Mouse (Mus musculus): Measurements from ENCODE around the gene Hes2. TPM values are rescaled to one million over a fixed set of nuclear protein-coding genes. Genes with fewer than 3 reads are reported as not detected.

The Hes2 gene
- polyA plus RNA-seq, 1 experiment from 2014 or later, result not detected

Other genes starting within 250 kb of the Hes2 start
- gene Dnajc11, start 225.2 kb upstream of the Hes2 start, polyA plus RNA-seq (2015; fragmentation: Nextera tagmentation; extraction: Ambion mirVana), result 77.0 and 89.2 TPM in 2 replicates
- gene Thap3, start 169.9 kb upstream of the Hes2 start, polyA plus RNA-seq (2015; fragmentation: Nextera tagmentation; extraction: Ambion mirVana), result 39.6 and 40.6 TPM in 2 replicates
- 17.6 and 19.4 TPM in 2 replicates for gene Phf13, start 162.6 kb upstream of the Hes2 start, polyA plus RNA-seq (2015; fragmentation: Nextera tagmentation; extraction: Ambion mirVana)
- gene Klhl21, start 150.1 kb upstream of the Hes2 start, polyA plus RNA-seq (2015; fragmentation: Nextera tagmentation; extraction: Ambion mirVana), result 2.7 and 3.0 TPM in 2 replicates
- 18.5 and 25.2 TPM in 2 replicates for gene Zbtb48, start 131.2 kb upstream of the Hes2 start, polyA plus RNA-seq (2015; fragmentation: Nextera tagmentation; extraction: Ambion mirVana)
- gene Tas1r1, start 120.3 kb upstream of the Hes2 start, polyA plus RNA-seq (2015; fragmentation: Nextera tagmentation; extraction: Ambion mirVana), result 0.53 and 0.83 TPM in 2 replicates
- 22.5 and 25.8 TPM in 2 replicates for gene Nol9, start 119.5 kb upstream of the Hes2 start, polyA plus RNA-seq (2015; fragmentation: Nextera tagmentation; extraction: Ambion mirVana)
- gene Plekhg5, start 86.4 kb upstream of the Hes2 start, polyA plus RNA-seq (2015; fragmentation: Nextera tagmentation; extraction: Ambion mirVana), result 8.4 and 9.2 TPM in 2 replicates
- gene Tnfrsf25, start 42.9 kb upstream of the Hes2 start, polyA plus RNA-seq (2015; fragmentation: Nextera tagmentation; extraction: Ambion mirVana), result 0.38 and 0.88 TPM in 2 replicates
- gene Espn, start 6.5 kb upstream of the Hes2 start, polyA plus RNA-seq (2015; fragmentation: Nextera tagmentation; extraction: Ambion mirVana), result 0.10 and 0.13 TPM in 2 replicates
- gene Acot7, start 19.3 kb downstream of the Hes2 start, polyA plus RNA-seq (2015; fragmentation: Nextera tagmentation; extraction: Ambion mirVana), result 126 and 135 TPM in 2 replicates
- gene Gpr153, start 115.4 kb downstream of the Hes2 start, polyA plus RNA-seq (2015; fragmentation: Nextera tagmentation; extraction: Ambion mirVana), result 2.2 and 3.2 TPM in 2 replicates
- gene Hes3, start 132.8 kb downstream of the Hes2 start, polyA plus RNA-seq (2015; fragmentation: Nextera tagmentation; extraction: Ambion mirVana), result not detected in 2 replicates
- gene Icmt, start 138.4 kb downstream of the Hes2 start, polyA plus RNA-seq (2015; fragmentation: Nextera tagmentation; extraction: Ambion mirVana), result 13.4 and 16.8 TPM in 2 replicates
- 1.7 and 2.0 TPM in 2 replicates for gene Rnf207, start 160.1 kb downstream of the Hes2 start, polyA plus RNA-seq (2015; fragmentation: Nextera tagmentation; extraction: Ambion mirVana)
- gene Rpl22, start 166.9 kb downstream of the Hes2 start, polyA plus RNA-seq (2015; fragmentation: Nextera tagmentation; extraction: Ambion mirVana), result 265 and 331 TPM in 2 replicates
- 20.1 and 21.0 TPM in 2 replicates for gene Chd5, start 179.8 kb downstream of the Hes2 start, polyA plus RNA-seq (2015; fragmentation: Nextera tagmentation; extraction: Ambion mirVana)

Measured in forebrain, embryonic 13.5 days (tissue).